Mouse (Mus musculus) colon, adult 2 months (tissue): ENCODE data around the gene Isoc2a. TPM values are rescaled to one million over a fixed set of nuclear protein-coding genes. Genes with fewer than 3 reads are reported as not detected.

Source experiments
- polyA plus RNA-seq: library from polyadenylated mRNA; depleted of rRNA; stranded (reverse); fragments of >200 nt; gene quantifications from 2 replicates; pipeline ENCODE4 v1.2.3, GENCODE M21; 2012; rRNA removed

The Isoc2a gene
- polyA plus RNA-seq: 18.6 and 21.4 TPM in 2 replicates

GRCm38 (mm10) chr7:4876753-4877221 is at the start of gene Isoc2a:
Gene Isoc2a, plus strand, starts transcription at chr7:4877153.

GRCm38 (mm10) chr7:4844245-4844916 is 32.6 kb upstream of the Isoc2a start, which contains the start of gene Shisa7:
Gene Shisa7, minus strand, starts transcription at chr7:4844696.

GRCm38 (mm10) chr7:4870133-4870532 is 6.8 kb upstream of the Isoc2a start, which contains the start of gene Isoc2b:
Gene Isoc2b, minus strand, starts transcription at chr7:4870258.

GRCm38 (mm10) chr7:4906466-4906950 is 29.6 kb downstream of the Isoc2a start, which contains the start of gene Gm36210:
Gene Gm36210, minus strand, starts transcription at chr7:4906516.

GRCm38 (mm10) chr7:4915007-4915665 is 38.2 kb downstream of the Isoc2a start, which contains the start of gene Zfp628:
Gene Zfp628, plus strand, starts transcription at chr7:4915217.

GRCm38 (mm10) chr7:4921824-4922482 is 45.0 kb downstream of the Isoc2a start, which contains the start of gene Nat14:
Gene Nat14, plus strand, starts transcription at chr7:4922028.

GRCm38 (mm10) chr7:4925441-4926381 is 48.8 kb downstream of the Isoc2a start, which contains the start of gene Ssc5d:
Gene Ssc5d, plus strand, starts transcription at chr7:4925785.

Other genes with a start within 250 kb of the Isoc2a start
- gene Tmem86b, start 245.7 kb upstream of the Isoc2a start, polyA plus RNA-seq: 11.1 and 15.0 TPM in 2 replicates
- 135 and 140 TPM in 2 replicates for gene Ppp6r1, start 218.1 kb upstream of the Isoc2a start, polyA plus RNA-seq
- gene Hspbp1, start 192.1 kb upstream of the Isoc2a start, polyA plus RNA-seq: 43.6 and 46.8 TPM in 2 replicates
- 5.2 and 6.4 TPM in 2 replicates for gene Brsk1, start 186.5 kb upstream of the Isoc2a start, polyA plus RNA-seq
- 21.0 and 24.9 TPM in 2 replicates for gene Tmem150b, start 151.9 kb upstream of the Isoc2a start, polyA plus RNA-seq
- gene Kmt5c, start 137.0 kb upstream of the Isoc2a start, polyA plus RNA-seq: 187 and 215 TPM in 2 replicates
- 22.5 and 40.9 TPM in 2 replicates for gene Cox6b2, start 124.1 kb upstream of the Isoc2a start, polyA plus RNA-seq
- gene Fam71e2, start 105.9 kb upstream of the Isoc2a start, polyA plus RNA-seq: not detected in 2 replicates
- gene Il11, start 94.3 kb upstream of the Isoc2a start, polyA plus RNA-seq: 0.90 and 1.0 TPM in 2 replicates
- gene Tmem190, start 94.2 kb upstream of the Isoc2a start, polyA plus RNA-seq: not detected in 2 replicates
- 227 and 263 TPM in 2 replicates for gene Tmem238, start 87.5 kb upstream of the Isoc2a start, polyA plus RNA-seq
- 405 and 513 TPM in 2 replicates for gene Rpl28, start 84.3 kb upstream of the Isoc2a start, polyA plus RNA-seq
- gene Ube2s, start 64.6 kb upstream of the Isoc2a start, polyA plus RNA-seq: 143 and 257 TPM in 2 replicates
- gene Shisa7, start 32.5 kb upstream of the Isoc2a start, polyA plus RNA-seq: 2.0 and 2.8 TPM in 2 replicates
- 40.8 and 52.6 TPM in 2 replicates for gene Isoc2b, start 6.9 kb upstream of the Isoc2a start, polyA plus RNA-seq
- 0.08 TPM in 1 of 2 replicates, not detected in the other for gene Gm36210, start 29.4 kb downstream of the Isoc2a start, polyA plus RNA-seq
- 31.6 and 31.7 TPM in 2 replicates for gene Zfp628, start 38.1 kb downstream of the Isoc2a start, polyA plus RNA-seq
- 16.0 and 18.1 TPM in 2 replicates for gene Nat14, start 44.9 kb downstream of the Isoc2a start, polyA plus RNA-seq
- 12.0 and 12.4 TPM in 2 replicates for gene Ssc5d, start 48.6 kb downstream of the Isoc2a start, polyA plus RNA-seq
- 0.09 and 0.30 TPM in 2 replicates for gene Sbk2, start 87.3 kb downstream of the Isoc2a start, polyA plus RNA-seq
- 0.28 TPM in 1 of 2 replicates, not detected in the other for gene Sbk3, start 94.0 kb downstream of the Isoc2a start, polyA plus RNA-seq
- 60.1 and 63.9 TPM in 2 replicates for gene Zfp579, start 119.0 kb downstream of the Isoc2a start, polyA plus RNA-seq
- gene Zfp524, start 137.3 kb downstream of the Isoc2a start, polyA plus RNA-seq: 58.6 and 61.0 TPM in 2 replicates
- 35.6 and 36.3 TPM in 2 replicates for gene Fiz1, start 137.5 kb downstream of the Isoc2a start, polyA plus RNA-seq
- gene Gm44973, start 138.3 kb downstream of the Isoc2a start, polyA plus RNA-seq: 0.35 TPM in 1 of 2 replicates, not detected in the other
- gene Zfp865, start 143.2 kb downstream of the Isoc2a start, polyA plus RNA-seq: 37.3 and 43.2 TPM in 2 replicates
- gene Ccdc106, start 143.4 kb downstream of the Isoc2a start, polyA plus RNA-seq: 3.0 and 3.6 TPM in 2 replicates
- not detected in 2 replicates for gene 4632433K11Rik, start 157.0 kb downstream of the Isoc2a start, polyA plus RNA-seq
- 6.4 and 8.7 TPM in 2 replicates for gene Zfp784, start 161.3 kb downstream of the Isoc2a start, polyA plus RNA-seq
- gene Zfp580, start 174.4 kb downstream of the Isoc2a start, polyA plus RNA-seq: 15.7 and 17.3 TPM in 2 replicates
- 136 and 150 TPM in 2 replicates for gene U2af2, start 185.0 kb downstream of the Isoc2a start, polyA plus RNA-seq
- gene Epn1, start 203.1 kb downstream of the Isoc2a start, polyA plus RNA-seq: 351 and 358 TPM in 2 replicates
- gene Rfpl4, start 239.8 kb downstream of the Isoc2a start, polyA plus RNA-seq: not detected in 2 replicates
- 0.22 and 0.27 TPM in 2 replicates for gene Rasl2-9, start 248.8 kb downstream of the Isoc2a start, polyA plus RNA-seq